Mouse (Mus musculus) liver, postnatal 0 days (tissue): ENCODE measurements around the gene Mpig6b.

Experiments used
- CTCF ChIP-seq: sonication (generic); IDR thresholded peaks from 2 replicates; pipeline ENCODE4 v1.5.1; 2016; ENCODE audit warnings: antibody characterized with exemption, low read depth
- EP300 ChIP-seq: IDR thresholded peaks from 2 replicates; pipeline ENCODE4 v1.6.1; 2016; ENCODE audit warnings: antibody characterized with exemption, low read depth, mild to moderate bottlenecking

DNA sequence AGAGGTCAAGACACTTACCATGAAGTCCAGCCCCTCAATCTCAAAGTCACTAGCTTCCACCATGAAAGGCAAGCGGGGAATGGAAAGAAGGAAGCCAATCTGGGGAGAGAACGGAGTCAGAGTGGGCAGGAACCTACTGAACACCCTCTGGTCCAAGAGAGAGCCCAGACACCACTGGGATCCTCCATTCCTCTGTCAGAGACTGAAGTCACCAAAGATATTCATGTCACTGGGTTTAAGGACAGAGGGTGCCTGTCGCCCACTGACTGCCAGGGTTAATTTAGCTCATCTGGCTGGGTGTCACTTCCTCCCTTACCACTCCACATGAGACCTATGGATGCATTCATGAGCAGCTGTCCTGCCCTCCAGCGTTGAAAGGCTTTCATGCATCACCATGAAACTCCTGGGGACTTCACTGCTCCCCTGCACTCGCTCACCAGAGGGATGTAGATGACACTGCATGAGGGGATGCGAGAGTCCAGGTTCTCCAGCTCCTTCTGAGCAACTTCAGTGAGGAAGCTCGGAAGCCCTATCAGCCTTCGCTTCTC lies 33.6 kb downstream of the Mpig6b start:
- TF ChIP-seq EP300: no peak
- TF ChIP-seq CTCF: peak; percentile 46
